Mouse (Mus musculus) neutrophil, adult 59 days (primary cell): ENCODE data around the gene Syt14. TPM values are rescaled to one million over a fixed set of nuclear protein-coding genes. Genes with fewer than 3 reads are reported as not detected.

Source experiments
- total RNA-seq, 2 experiments: library from RNA; stranded (reverse); gene quantifications; 1 replicate in 1 of 2; 2 replicates in 1 of 2; pipeline ENCODE4 v1.2.4; 2023

The Syt14 gene
- total RNA-seq, result not detected

DNA sequence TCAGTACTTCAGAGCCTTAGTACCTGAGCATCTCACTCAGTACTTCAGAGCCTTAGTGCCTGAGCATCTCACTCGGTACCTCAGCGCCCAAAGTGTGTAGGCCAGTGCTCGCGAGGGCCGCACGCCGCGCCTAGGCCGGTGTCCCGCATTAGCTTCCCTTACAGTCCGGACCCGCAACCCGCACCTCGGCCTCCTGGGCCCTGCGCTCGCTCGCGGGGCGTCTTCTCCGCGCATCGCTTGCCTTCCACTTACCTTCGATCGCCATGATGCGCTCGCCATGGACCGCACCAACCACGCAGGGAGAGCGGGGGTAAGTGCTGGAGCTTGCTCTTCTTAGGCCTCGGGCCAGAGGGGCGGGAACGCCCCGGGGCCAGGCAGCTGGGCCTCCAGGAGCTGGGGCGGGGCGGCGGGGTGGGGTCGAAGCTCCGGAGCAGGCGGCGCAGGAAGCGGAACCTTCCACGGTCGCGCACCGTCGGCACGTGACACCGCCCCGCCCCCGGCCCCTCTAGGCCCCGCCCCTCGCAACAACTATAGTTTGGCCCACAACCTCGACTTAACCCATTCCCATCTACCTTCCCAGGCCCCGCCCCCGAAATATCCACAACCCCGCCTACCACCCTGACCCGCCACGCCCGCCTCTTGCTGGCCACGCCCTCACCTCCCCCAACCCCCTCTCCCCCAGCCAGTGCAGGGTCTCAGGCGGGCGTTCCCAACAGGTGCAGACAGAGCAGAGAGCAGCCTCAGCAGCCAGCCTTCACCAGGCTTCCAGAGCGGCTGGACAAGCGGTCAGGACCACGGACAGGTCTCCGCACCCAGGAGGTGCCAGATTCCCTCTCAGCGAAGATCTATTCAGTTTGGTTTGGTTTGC is at the start of gene Syt14:
Syt14 (minus strand) TSS at position 405 of the 868 bp plus-strand sequence.

DNA sequence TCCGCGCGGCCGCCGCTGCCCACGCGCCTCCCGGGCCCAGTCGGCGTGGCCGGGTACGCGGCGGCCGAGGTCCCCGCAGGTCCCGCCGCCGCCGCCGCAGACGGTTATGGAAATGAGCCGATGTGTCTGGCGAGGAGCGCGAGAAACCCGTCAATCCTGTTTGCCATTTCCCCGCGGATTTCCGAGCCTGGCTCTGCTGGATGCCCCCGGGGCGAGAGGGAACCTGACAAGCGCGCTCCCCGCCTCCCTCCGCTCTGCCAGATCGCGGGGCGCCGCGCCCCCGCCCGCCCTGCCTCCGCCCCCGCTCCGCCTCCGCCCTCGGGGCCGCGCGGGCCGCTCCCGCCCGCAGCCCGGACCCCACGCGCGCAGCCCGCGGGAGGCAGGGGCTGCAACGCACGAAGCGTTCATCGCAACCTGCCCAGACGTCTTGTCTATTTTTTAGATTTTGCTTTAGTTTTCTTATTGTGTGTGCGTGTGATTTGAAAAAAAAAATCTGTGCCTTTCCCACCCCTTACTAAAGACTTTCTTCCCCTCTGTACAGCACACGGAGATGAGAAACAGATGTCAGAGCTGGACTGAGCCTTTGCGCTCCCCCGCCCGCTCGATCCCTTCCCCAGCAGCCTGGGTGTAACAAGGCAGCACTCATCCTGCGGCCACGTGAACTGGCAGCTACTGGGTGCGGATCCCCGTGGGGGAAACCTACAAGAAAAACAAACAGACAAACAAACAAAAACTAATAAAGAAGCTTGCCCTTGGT is 179.9 kb downstream of the Syt14 start, which contains the start of gene Sertad4:
Sertad4 (minus strand) TSS at position 283 of the 757 bp plus-strand sequence.

Other genes with a start within 250 kb of the Syt14 start
- not detected for gene Sertad4, start 180.0 kb downstream of the Syt14 start, total RNA-seq
- 10 to 100 TPM in 1 of 2 experiments, 1 to 10 TPM in 1; 8.6 to 11.9 TPM for gene Diexf, start 94.5 kb upstream of the Syt14 start, total RNA-seq
- under 1 TPM in 1 of 2 experiments, not detected in 1; 0.89 TPM for gene Irf6, start 117.3 kb upstream of the Syt14 start, total RNA-seq
- gene A130010J15Rik, start 132.3 kb upstream of the Syt14 start, total RNA-seq, result 1 to 10 TPM; 1.3 to 2.2 TPM
- gene Traf3ip3, start 165.9 kb upstream of the Syt14 start, total RNA-seq, result 100 to 1,000 TPM; 199 to 201 TPM
- gene Lamb3, start 171.9 kb upstream of the Syt14 start, total RNA-seq, result 10 to 100 TPM in 1 of 2 experiments, 1 to 10 TPM in 1; 9.0 to 14.8 TPM
- 100 to 1,000 TPM; 111 to 114 TPM for gene Hsd11b1, start 228.3 kb upstream of the Syt14 start, total RNA-seq
- gene G0s2, start 237.4 kb upstream of the Syt14 start, total RNA-seq, result 100 to 1,000 TPM; 258 to 276 TPM